Mouse (Mus musculus) erythroblast, embryonic 14.5 days (primary cell): ENCODE results near the gene Hoxa13. TPM values are rescaled to one million over a fixed set of nuclear protein-coding genes. Genes with fewer than 3 reads are reported as not detected.

Source experiments
- H3K27me3 ChIP-seq: 2 replicates; pipeline ENCODE4 v1.6.1; 2012; ENCODE audit warnings: inconsistent platforms; ENCODE audit not compliant: control insufficient read depth
- H3K36me3 ChIP-seq: 2 replicates; pipeline ENCODE4 v1.6.1; 2012; ENCODE audit warnings: mild to moderate bottlenecking, inconsistent platforms; ENCODE audit not compliant: control insufficient read depth
- H3K4me1 ChIP-seq: 2 replicates; pipeline ENCODE4 v1.6.1; 2012; ENCODE audit warnings: inconsistent platforms; ENCODE audit not compliant: control insufficient read depth
- H3K4me3 ChIP-seq: replicated peaks from 2 replicates; pipeline ENCODE3; 2012; ENCODE audit warnings: moderate library complexity, mild to moderate bottlenecking, inconsistent platforms
- H3K9me3 ChIP-seq: 2 replicates; pipeline ENCODE4 v1.6.1; 2012; ENCODE audit warnings: low read length, inconsistent platforms, mixed read lengths; ENCODE audit not compliant: control insufficient read depth
- GATA1 ChIP-seq: IDR thresholded peaks from 2 replicates; pipeline ENCODE4 v1.6.1; 2012; ENCODE audit warnings: low read length, inconsistent platforms, mixed read lengths
- TAL1 ChIP-seq: IDR thresholded peaks from 3 replicates; pipeline ENCODE4 v1.6.1; 2012; ENCODE audit warnings: low read length, inconsistent platforms, mixed read lengths
- polyA plus RNA-seq: library from polyadenylated mRNA; stranded (reverse); fragments of >175 nt; gene quantifications from 2 replicates; pipeline ENCODE4 v1.2.3, GENCODE M21; 2012

Gene Hoxa13
- polyA plus RNA-seq, 1 experiment: not detected

DNA sequence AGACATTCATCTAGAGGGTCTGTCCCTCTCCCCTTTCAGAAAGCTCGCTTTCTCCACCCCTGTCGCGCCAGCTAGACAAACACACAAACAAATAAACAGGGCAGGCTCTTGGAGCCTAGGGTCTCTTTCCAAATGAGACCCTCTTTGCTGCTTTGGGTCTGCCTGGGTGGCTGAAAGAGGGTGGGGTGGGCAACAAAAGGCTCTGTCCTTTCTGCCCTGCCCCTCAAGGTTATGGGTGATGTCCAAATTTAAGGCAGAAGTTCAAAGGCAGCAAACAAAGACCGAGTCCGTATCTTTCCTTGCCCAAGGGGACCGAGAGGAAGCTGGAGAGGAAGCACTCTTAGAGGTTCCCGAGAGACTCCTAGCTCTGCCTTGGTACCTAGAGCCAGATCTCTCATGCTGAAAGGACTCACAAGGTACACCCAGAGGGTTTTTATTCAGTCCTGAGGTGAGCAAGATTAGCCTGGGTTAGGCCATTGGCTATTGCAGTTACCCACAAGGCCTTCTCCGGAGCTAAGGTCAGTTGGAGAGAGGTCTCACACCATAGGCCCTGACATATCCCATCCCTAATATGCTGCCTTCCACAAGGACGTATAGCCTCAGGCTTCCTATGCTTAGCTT is 19.6 kb downstream of the Hoxa13 start:
- H3K9me3 ChIP-seq: no peaks in the 10 kb centered on the region
- no peaks in the 10 kb centered on the region for H3K4me1 ChIP-seq

GRCm38 (mm10) chr6:52240389-52241000 is 20.2 kb downstream of the Hoxa13 start, which contains the start of gene Hoxa10:
Gene Hoxa10 (minus strand): TSS chr6:52240854.
- TF ChIP-seq GATA1 (no peak), TAL1 (no peak)
- H3K36me3 ChIP-seq: no peaks in the 10 kb centered on the region
- no peaks in the 10 kb centered on the region for H3K4me1 ChIP-seq
- H3K4me3 ChIP-seq: no peak within 1 kb of the TSS
- H3K27me3 ChIP-seq: peaks cover 100% of the 10 kb centered on the region
- H3K9me3 ChIP-seq: no peaks in the 10 kb centered on the region

More for the DNA sequence above, 19.6 kb downstream of the Hoxa13 start:
- peaks cover 100% of the 10 kb centered on the region for H3K27me3 ChIP-seq
- TF ChIP-seq GATA1 (no peak), TAL1 (no peak)
- no peak overlapping the region for H3K4me3 ChIP-seq
- no peaks in the 10 kb centered on the region for H3K36me3 ChIP-seq

- H3K36me3 ChIP-seq: no peaks in the 10 kb centered on the region
- no peak overlapping the region for H3K4me3 ChIP-seq
- no peaks in the 10 kb centered on the region for H3K9me3 ChIP-seq
- TF ChIP-seq GATA1 (no peak), TAL1 (no peak)
- H3K4me1 ChIP-seq: no peaks in the 10 kb centered on the region
- H3K27me3 ChIP-seq: peaks cover 100% of the 10 kb centered on the region
These were observed 20.9 kb downstream of the Hoxa13 start for GRCm38 (mm10) chr6:52239625-52240388.

DNA sequence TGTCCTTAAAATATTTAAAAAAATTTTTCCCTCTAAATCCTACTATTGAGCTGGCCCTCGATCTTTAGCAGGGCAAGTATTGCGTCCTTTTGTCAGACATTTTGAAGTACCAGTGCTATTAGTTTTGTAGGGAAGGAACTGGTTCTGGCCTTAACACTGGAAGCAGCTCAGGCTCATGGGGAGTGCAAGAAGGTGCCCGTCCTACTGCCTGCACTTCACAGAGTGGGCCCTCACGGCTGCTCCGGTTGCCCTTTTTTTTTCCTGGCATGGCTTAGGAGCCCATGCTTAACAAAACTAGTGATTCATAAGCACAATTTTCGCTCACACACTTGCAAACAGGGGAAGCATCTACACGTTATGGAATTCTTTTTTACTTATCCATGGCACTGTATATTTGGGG is 21.7 kb downstream of the Hoxa13 start:
- Histone ChIP-seq H3K27me3 (peaks cover 100% of the 10 kb centered on the region), H3K36me3 (no peaks in the 10 kb centered on the region), H3K9me3 (no peaks in the 10 kb centered on the region; the same call in 1 of the 2 replicates), H3K4me3 (no peak overlapping the region), H3K4me1 (no peaks in the 10 kb centered on the region)
- TF ChIP-seq TAL1: no peak

DNA sequence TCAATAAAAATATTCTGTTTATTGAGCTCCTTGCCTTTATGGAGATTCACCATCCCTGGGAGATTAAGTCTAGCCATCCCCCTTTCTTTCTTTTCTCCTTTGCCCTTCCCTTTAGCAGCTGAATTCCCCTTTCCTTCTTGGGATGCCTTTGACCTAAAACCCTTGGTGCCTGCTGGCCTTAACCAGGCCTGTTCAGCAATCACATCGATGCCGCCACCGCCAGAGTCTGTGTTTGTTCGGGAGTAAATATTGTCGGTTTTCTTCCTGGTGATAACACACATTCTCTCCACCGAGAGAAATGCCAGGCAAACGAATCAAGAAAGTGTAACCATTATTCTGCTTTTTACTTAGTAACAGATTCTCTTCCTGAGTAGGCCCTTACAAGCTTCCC is 22.5 kb downstream of the Hoxa13 start:
- H3K4me3 ChIP-seq: no peak overlapping the region
- no peaks in the 10 kb centered on the region for H3K36me3 ChIP-seq
- H3K4me1 ChIP-seq: no peaks in the 10 kb centered on the region
- no peak for TF ChIP-seq TAL1
- no peak for TF ChIP-seq GATA1
- peaks cover 100% of the 10 kb centered on the region for H3K27me3 ChIP-seq
- H3K9me3 ChIP-seq: no peaks in the 10 kb centered on the region; the same call in 1 of the 2 replicates

- no peak for TF ChIP-seq GATA1
- no peak for TF ChIP-seq TAL1
- Histone ChIP-seq H3K4me3 (no peak overlapping the region), H3K27me3 (peaks cover 100% of the 10 kb centered on the region), H3K9me3 (no peaks in the 10 kb centered on the region; the same call in 1 of the 2 replicates), H3K36me3 (no peaks in the 10 kb centered on the region), H3K4me1 (no peaks in the 10 kb centered on the region)
These were observed 23.1 kb downstream of the Hoxa13 start for GRCm38 (mm10) chr6:52237346-52238154.

DNA sequence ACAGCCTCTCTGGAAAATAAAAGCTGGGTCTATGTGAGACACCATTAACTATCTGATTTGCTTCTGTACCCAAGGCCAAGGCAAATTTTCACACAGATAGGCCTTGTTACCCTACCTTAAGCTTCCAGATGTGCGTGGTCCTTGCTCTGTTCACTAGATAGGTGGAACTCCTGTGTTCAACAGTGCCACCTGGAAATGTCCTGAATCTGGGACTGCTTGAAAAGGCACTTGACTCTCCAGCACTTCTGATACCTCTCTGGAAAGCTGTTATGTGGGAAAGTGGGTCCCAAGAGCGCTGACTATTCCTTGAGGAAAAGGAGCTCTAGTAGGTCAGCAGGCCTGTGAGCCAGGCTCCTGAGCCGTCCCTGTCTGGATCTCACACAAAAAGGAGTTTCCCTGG is 23.9 kb downstream of the Hoxa13 start:
- TF ChIP-seq GATA1 (no peak), TAL1 (no peak)
- Histone ChIP-seq H3K4me3 (no peak overlapping the region), H3K36me3 (no peaks in the 10 kb centered on the region), H3K27me3 (peaks cover 100% of the 10 kb centered on the region), H3K4me1 (no peaks in the 10 kb centered on the region), H3K9me3 (no peaks in the 10 kb centered on the region; the same call in 1 of the 2 replicates)

GRCm38 (mm10) chr6:52235866-52236265 is 24.8 kb downstream of the Hoxa13 start:
- no peaks in the 10 kb centered on the region for H3K4me1 ChIP-seq
- no peak overlapping the region for H3K4me3 ChIP-seq
- no peaks in the 10 kb centered on the region; the same call in 1 of the 2 replicates for H3K9me3 ChIP-seq
- TF ChIP-seq GATA1 (no peak), TAL1 (no peak)
- H3K27me3 ChIP-seq: peaks cover 100% of the 10 kb centered on the region
- no peaks in the 10 kb centered on the region for H3K36me3 ChIP-seq
